Mouse (Mus musculus) G1E (cell line): ENCODE results near the gene Sypl2. TPM values are rescaled to one million over a fixed set of nuclear protein-coding genes. Genes with fewer than 3 reads are reported as not detected.

Experiments used
- ATAC-seq: 2 replicates; pipeline ENCODE4 v1.8.0; 2016; ENCODE audit warnings: mild to moderate bottlenecking; ENCODE audit not compliant: insufficient number of reproducible peaks, poor library complexity, low FRiP score, severe bottlenecking; ENCODE audit errors: extremely low read depth
- DNase-seq: peaks from one replicate; pipeline ENCODE4 v3.0.0; 2012; ENCODE audit warnings: low spot score
- H3K27me3 ChIP-seq: 2 replicates; pipeline ENCODE4 v1.6.1; 2012; ENCODE audit warnings: mild to moderate bottlenecking, low read length, inconsistent platforms; ENCODE audit not compliant: insufficient read depth
- H3K36me3 ChIP-seq: replicated peaks from 2 replicates; pipeline ENCODE3; 2012; ENCODE audit warnings: mild to moderate bottlenecking, inconsistent platforms
- H3K4me1 ChIP-seq: 2 replicates; pipeline ENCODE4 v1.6.1; 2012; ENCODE audit warnings: low read depth, low read length, inconsistent platforms, mixed read lengths; ENCODE audit not compliant: insufficient read depth
- H3K4me3 ChIP-seq: 2 replicates; pipeline ENCODE4 v1.5.1; 2012; ENCODE audit warnings: low read depth, mild to moderate bottlenecking, inconsistent platforms, low read length, moderate library complexity, mixed read lengths
- H3K9me3 ChIP-seq: replicated peaks from 2 replicates; pipeline ENCODE4 v1.6.1; 2012; ENCODE audit warnings: inconsistent platforms
- CTCF ChIP-seq: IDR thresholded peaks from 2 replicates; pipeline ENCODE4 v1.5.1; 2012; ENCODE audit warnings: low read depth, low read length, inconsistent platforms, mixed read lengths
- GATA1 ChIP-seq: IDR thresholded peaks from 2 replicates; pipeline ENCODE4 v1.6.1; 2012; ENCODE audit warnings: borderline replicate concordance, low read length, inconsistent platforms, mixed read lengths
- GATA2 ChIP-seq: IDR thresholded peaks from 2 replicates; pipeline ENCODE4 v1.6.1; 2012; ENCODE audit warnings: low read depth, low read length, inconsistent platforms, borderline replicate concordance
- POLR2AphosphoS5 ChIP-seq: IDR thresholded peaks from 2 replicates; pipeline ENCODE4 v1.6.1; 2012; ENCODE audit warnings: low read depth, low read length, inconsistent platforms; ENCODE audit not compliant: insufficient replicate concordance
- TAL1 ChIP-seq: conservative IDR thresholded peaks from 2 replicates; pipeline ENCODE4 v1.6.1; 2012; ENCODE audit warnings: low read depth, low read length, inconsistent platforms, mixed read lengths
- polyA plus RNA-seq: library from polyadenylated mRNA; stranded (reverse); fragments of >175 nt; gene quantifications from 2 replicates; pipeline ENCODE4 v1.2.3, GENCODE M21; 2012
- total RNA-seq, 2 experiments: library from RNA; stranded (forward) in 1 of 2; stranded (reverse) in 1 of 2; fragments of 200-1000 nt in 1 of 2; fragments of >200 nt in 1 of 2; fragmentation: Nextera tagmentation in 1 of 2; gene quantifications; 2 replicates each; pipeline ENCODE4 v1.2.3; 2014 to 2017

The Sypl2 gene
- total and polyA plus RNA-seq, 3 experiments: 0.11 TPM; not detected in 2

- no peak for TF ChIP-seq GATA1
- Histone ChIP-seq H3K4me1 (peaks cover 33% of the 10 kb centered on the region), H3K4me3 (no peak overlapping the region), H3K27me3 (peaks cover 38% of the 10 kb centered on the region), H3K36me3 (peaks cover 17% of the 10 kb centered on the region), H3K9me3 (no peaks in the 10 kb centered on the region)
- DNase-seq (no peak), ATAC-seq (no peak)
Observed at GRCm38 (mm10) chr3:108189897-108190296, 36.6 kb downstream of the Sypl2 start.

GRCm38 (mm10) chr3:108188716-108189490 lies 37.5 kb downstream of the Sypl2 start:
- H3K36me3 ChIP-seq: peaks cover 12% of the 10 kb centered on the region

DNA sequence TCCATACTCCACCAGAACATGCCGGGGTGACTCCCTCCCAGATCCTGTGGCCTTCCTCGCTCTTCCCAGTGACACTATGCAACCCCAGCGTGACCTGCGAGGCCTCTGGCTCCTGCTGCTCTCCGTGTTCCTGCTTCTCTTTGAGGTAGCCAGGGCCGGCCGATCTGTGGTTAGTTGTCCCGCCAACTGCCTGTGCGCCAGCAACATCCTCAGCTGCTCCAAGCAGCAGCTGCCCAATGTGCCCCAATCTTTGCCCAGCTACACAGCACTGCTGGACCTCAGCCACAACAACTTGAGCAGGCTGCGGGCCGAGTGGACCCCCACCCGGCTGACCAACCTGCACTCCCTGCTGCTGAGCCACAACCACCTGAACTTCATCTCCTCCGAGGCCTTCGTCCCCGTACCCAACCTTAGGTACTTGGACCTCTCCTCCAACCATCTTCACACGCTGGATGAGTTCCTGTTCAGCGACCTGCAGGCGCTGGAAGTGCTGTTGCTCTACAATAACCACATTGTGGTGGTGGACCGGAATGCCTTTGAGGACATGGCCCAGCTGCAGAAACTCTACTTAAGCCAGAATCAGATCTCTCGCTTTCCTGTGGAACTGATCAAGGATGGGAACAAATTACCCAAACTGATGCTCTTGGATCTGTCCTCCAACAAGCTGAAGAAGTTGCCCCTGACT lies 39.2 kb downstream of the Sypl2 start:
- no peak for TF ChIP-seq GATA1
- TF ChIP-seq GATA2: no peak
- no peak for TF ChIP-seq POLR2AphosphoS5
- TF ChIP-seq TAL1: no peak
- DNase-seq (no peak), ATAC-seq (no peak)
- H3K27me3 ChIP-seq: peaks cover 50% of the 10 kb centered on the region
- peaks cover 30% of the 10 kb centered on the region for H3K4me1 ChIP-seq
- peaks cover 3% of the 10 kb centered on the region for H3K36me3 ChIP-seq
- H3K4me3 ChIP-seq: no peak overlapping the region; the same call in 1 of the 2 replicates
- no peaks in the 10 kb centered on the region for H3K9me3 ChIP-seq

More at GRCm38 (mm10) chr3:108188716-108189490, 37.5 kb downstream of the Sypl2 start:
- DNase-seq: no peak
- no peak for TF ChIP-seq CTCF
- TF ChIP-seq GATA2: no peak
- TF ChIP-seq TAL1: no peak
- TF ChIP-seq GATA1: no peak
- no peak for TF ChIP-seq POLR2AphosphoS5
- H3K4me3 ChIP-seq: no peak overlapping the region
- H3K4me1 ChIP-seq: peaks cover 31% of the 10 kb centered on the region
- peaks cover 44% of the 10 kb centered on the region for H3K27me3 ChIP-seq
- ATAC-seq: no peak
- H3K9me3 ChIP-seq: no peaks in the 10 kb centered on the region

GRCm38 (mm10) chr3:108186098-108187047 lies 40.1 kb downstream of the Sypl2 start, which contains the start of gene Amigo1:
Gene Amigo1 (plus strand): TSS chr3:108186335.
- peak; percentile 36 for DNase-seq
- Histone ChIP-seq H3K27me3 (peaks cover 50% of the 10 kb centered on the region), H3K4me3 (peak within 1 kb of the TSS; percentile 75), H3K36me3 (peaks cover 3% of the 10 kb centered on the region), H3K9me3 (no peaks in the 10 kb centered on the region), H3K4me1 (peaks cover 30% of the 10 kb centered on the region)
- ATAC-seq: no peak
- no peak for TF ChIP-seq TAL1

DNA sequence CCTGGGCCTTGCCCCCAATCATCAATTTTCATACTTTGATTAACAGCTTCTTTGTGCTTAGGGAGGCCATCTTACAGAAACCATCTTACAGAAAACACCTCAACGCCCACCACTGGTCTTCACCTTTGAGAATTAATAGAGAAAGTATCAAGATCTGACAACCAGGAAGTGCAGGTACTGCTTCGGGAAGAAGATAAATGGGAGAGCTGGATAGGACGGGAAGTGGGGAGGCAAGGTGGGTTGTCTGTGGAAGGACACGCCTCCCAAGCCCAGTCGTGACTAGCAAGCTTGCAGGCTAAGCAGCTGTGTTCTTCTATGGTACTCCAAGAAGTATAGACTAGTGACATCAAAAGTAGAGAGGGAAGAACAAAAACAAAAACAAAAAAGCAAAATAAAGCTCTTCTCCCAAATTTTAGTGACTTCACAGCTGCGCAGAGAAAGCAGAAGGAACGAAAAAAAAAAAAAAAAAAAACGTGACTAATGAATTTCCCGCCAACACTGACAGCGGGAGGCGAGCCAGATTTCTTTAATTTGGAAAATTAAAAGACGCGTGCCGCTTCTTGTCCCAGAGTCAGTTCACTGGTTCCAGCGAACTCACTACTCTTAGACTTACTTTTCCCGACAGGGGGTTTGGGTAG lies 40.9 kb downstream of the Sypl2 start:
- Histone ChIP-seq H3K4me1 (peaks cover 30% of the 10 kb centered on the region), H3K27me3 (peaks cover 50% of the 10 kb centered on the region), H3K9me3 (no peaks in the 10 kb centered on the region), H3K4me3 (peak overlapping the region; percentile 75), H3K36me3 (peaks cover 3% of the 10 kb centered on the region)
- ATAC-seq: no peak
- TF ChIP-seq TAL1: no peak
- TF ChIP-seq CTCF: no peak
- no peak for TF ChIP-seq GATA2
- TF ChIP-seq GATA1: no peak
- no peak for TF ChIP-seq POLR2AphosphoS5
- DNase-seq: no peak

DNA sequence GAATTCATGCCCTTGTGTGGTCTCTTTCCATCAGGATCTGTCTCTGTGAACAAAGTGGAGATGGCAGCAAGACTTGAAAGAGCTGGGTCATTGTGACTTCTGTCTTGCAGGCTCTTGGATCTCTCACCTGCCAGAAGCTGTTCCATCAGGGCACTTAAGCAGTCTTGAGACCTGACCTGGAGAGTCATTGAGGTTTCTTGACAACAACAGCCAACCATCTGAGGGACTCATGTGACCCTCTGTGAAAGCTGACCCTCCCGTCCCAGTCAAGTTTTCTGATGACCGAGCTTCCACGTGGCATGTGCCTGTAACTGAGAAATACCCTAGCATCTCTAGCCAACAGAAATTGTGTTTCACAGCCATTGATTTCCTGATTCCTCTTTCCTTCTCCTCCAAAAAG lies 41.7 kb downstream of the Sypl2 start:
- TF ChIP-seq TAL1 (no peak), GATA2 (no peak), POLR2AphosphoS5 (no peak), GATA1 (no peak), CTCF (no peak)
- H3K36me3 ChIP-seq: peaks cover 3% of the 10 kb centered on the region
- DNase-seq (no peak), ATAC-seq (no peak)
- peaks cover 50% of the 10 kb centered on the region for H3K27me3 ChIP-seq
- no peaks in the 10 kb centered on the region for H3K9me3 ChIP-seq
- peaks cover 26% of the 10 kb centered on the region for H3K4me1 ChIP-seq
- H3K4me3 ChIP-seq: no peak overlapping the region
